Mouse (Mus musculus): ENCODE measurements at regions not wholly inside any gene's neighbourhood (a gene's known extent, or its start where the extent isn't known, plus 50 kb on each side); places are given as distances from the start of the nearest gene placed in this dataset.

DNA sequence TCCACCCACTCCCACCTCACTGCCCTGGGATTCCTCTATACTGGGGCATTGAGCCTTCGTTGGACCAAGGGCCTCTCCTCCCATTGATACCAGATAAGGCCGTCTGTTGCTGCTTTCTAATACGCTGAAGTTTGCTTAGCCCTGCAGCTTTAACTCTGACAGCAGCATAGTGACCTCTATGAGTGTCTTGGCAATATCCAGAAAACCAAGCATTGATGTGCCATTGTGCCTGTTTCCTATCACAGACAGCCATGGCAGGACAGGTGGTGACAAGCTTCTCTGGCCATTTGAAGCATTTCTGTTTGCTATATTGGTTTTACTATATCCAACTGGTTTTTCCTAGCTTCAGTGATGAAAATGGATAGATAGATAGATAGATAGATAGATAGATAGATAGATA lies 625.4 kb upstream of the Mpdz start:
- no peak for DNase-seq

DNA sequence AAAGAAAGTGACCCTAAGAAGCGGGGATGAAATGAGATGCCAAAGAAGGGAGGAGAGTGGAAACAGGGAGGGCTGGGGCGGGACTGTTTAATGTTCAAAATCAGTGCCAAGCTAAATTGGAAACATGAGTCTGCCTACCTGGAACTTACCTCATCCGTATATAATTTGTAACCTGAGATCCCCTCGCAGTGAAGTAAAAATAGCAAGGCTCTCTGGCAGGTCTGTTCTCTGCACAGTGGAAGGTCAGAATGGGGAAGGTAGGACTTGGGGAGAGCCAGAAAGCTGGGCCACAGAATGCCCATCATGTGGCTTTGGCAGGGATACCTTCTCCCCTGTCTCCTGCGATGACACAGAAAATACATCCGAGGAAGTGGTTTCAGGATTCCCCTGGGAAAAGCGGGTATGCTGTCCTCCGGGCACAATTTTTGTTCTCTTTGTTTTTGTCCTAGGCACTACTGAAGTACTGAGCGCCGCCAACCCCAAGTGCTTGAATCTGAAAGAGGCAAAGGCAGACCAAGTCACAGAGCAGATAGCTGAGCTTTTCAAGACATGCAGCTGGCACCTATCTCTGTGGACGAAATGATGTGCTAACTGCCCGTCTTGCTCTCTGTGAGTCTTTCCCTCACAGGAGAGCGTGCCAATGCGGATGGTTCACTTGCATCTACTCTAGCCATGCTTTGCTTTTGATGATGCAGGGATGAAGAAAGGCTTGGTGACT lies 623.2 kb upstream of the Mpdz start:
- no peak for DNase-seq

DNA sequence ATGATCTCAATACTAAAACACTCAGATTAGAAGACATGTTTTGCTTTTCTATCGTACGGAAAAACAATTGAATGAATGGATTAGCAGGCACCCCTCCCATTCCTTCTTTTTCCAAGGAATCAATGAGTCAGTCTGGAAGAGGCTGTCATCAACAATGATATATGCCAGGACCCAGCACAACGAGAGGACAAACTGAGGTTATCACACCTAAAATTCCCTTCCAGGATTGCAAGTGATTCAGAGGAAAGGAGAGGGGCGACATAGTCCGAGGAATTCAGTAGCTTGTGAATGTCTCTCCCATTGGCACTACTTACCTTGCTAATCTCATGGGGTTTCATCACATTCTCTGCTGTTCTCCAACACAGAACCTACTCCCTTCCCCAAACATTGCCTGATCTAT lies 620.1 kb upstream of the Mpdz start:
- DNase-seq, result no peak

DNA sequence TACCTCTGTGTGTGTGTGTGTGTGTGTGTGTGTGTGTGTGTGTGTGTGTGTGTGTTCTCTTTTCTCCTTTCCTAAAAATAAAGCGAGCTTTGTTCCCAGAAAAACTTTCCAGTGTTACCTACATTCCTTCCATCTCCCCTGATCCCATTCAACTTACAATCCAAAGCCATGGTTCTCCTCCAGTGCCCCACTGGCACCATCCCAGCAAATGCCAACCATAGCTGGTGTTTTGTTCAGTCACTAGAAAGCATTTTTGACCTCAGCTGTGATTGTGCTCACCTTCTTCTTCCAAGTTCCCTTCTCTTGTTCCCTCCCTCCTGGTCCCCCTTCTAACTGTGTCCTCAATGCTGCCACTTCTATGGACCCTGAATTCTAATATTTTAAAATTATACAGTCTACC lies 614.1 kb upstream of the Mpdz start:
- DNase-seq, result no peak

DNA sequence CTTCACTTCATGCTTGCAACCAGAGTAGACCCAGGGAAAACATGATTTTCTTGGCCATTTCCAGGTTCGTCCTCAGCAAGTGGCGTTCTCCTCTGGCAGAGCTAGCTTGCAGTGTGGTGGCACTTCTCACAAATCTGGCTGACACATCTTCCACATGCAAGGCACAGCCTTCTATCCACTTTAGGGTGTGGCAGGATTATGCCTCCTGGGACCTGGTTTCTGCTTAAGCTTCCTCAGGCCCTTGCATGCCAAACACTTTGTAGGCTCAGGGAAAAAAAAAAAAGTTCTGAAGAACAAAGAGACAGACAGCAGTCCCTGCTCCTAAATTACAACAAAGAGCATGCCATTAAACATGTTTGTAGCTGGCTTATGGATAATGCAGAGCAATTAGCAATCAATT lies 605.6 kb upstream of the Mpdz start:
- DNase-seq, result no peak

DNA sequence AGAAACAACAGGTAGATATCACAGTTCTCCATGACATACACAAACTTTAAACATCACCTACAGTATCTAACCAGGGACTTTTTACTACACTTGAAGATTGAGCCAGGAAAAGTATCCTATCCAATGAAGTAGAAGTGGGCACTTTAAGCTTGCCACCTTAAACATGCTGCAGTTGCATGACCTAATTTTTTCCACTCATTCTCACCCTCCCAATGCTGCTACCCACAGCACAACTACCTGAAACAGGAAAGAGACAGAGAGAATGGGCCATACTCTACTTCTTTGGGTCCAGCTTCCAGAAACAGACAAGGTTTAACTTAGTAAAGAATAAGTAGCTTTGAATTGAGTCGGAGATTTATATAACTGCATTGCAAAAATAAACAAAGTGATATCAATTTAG lies 594.9 kb upstream of the Mpdz start:
- DNase-seq, result no peak

DNA sequence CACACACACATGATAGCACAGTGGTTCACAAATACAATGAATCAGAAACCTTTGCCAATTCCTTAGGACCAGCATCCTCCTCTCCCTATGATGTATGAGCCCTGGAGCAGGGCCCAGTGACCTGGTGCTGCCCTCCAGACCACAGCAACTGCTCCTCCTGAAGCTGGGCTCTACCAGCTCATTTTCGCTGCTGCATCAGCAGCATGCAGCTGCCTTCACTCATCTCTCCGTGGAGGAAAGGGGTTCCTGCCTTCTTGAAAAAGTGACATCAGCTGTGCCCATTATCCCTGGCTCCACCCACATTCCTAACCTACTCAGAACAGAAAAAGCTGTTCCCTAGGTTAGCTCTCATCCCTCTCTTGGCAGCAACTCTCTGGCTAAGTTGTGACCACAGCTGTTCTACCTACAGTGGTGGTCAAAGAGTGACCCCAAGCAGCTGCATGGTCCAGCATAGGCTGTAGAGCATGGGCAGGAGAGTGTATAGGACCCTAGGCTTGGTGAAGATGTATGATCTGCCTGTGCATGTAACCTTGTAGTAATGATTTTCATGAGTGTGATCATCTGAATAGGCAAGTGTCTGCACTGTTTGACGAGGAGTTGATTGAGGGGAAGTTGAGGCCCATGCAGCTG lies 592.6 kb upstream of the Mpdz start:
- DNase-seq, result peak; percentile 35

DNA sequence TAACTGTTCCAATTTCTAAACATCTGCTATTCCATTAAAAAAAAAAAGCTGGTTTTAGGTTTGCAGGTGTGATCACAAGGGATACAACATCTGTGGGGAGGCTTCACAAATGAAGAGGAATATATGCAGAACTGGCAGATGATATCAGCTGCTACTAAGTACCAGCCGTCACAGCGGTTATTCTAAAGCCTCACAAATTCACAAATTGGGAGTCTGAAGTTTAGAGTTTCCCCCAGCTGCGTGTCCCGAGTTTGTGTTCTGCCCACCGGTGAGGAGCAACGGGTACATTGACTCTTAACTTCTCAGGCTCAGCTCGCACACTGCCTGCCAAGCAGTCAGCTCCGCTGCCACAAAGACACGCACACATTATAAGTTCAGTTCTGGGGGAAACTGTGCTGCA lies 586.6 kb upstream of the Mpdz start:
- no peak for DNase-seq

DNA sequence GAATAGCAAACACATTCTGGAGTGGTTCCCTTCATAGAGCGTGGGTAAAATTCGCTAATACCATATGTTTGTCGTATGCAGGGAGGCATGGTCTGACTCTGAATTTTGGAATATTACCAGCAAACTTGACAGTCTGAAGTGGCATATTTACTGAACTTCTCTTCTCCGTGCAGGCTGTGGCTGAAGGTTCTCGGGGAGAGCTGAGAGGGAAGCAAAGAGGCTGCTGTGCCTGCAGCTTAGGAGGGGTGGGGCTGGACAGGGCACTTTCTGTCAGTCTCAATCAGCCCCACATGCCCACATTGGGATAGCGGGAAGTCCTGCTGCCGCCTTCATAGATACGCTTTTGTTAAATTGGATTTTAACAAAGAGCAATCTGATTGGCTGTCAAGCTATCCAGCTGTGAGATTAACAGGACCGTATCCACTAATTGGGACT lies 584.8 kb upstream of the Mpdz start:
- DNase-seq, result peak; percentile 90

DNA sequence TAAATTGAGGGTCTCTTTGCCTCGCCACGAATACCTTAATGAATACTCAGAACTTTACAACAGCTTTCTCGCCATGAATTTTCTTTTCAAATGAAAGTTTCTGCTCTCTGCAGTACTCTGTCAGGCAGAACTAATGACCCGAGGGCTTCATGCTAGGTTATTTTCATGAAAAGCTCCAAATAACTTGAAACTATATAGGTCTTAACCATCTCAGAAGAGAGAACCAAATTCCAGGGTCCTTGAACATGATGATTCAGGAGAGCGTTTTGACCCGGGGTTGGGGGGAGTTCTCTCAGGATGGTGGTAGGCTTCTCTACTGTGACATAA lies 558.8 kb upstream of the Mpdz start:
- DNase-seq, result no peak

DNA sequence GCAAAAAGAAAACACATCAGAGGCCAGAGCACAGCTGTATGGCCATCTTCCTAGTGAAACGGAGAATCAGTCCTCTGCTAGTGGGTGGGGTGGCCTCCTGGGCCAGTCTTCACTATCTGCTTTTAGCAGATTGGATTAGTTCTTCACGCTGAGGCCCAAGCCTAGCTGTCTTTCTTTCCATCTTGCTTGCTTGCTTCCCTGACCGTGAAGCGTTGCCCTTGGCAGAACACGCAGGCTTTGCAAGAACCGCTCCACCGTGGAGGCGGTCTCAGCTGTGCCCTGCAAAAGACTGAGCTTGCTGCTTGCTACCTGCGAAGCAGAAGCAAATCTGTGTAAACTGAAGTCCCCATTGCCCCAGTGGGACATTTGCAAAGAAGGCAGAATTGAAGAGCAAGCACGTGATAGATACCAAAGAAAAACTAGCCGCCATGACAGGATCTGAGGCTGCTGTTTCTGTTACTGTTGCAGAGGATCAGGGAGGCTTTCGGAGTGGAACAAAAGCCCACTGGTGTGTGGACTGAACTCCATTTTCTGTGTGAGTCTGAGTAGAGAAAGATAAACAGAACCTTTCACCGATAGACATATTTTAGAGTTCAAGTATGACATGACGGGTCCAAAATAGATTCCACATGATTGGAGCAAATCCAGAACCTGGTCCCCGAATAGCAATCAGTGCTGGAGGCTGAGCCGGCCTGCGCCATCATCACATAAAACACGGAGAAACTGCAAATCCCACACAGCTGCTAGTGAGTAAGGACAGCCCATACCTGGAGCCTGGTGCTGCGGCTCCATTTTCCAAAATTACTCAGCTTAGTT lies 558.2 kb upstream of the Mpdz start:
- DNase-seq, result peak; percentile 14

DNA sequence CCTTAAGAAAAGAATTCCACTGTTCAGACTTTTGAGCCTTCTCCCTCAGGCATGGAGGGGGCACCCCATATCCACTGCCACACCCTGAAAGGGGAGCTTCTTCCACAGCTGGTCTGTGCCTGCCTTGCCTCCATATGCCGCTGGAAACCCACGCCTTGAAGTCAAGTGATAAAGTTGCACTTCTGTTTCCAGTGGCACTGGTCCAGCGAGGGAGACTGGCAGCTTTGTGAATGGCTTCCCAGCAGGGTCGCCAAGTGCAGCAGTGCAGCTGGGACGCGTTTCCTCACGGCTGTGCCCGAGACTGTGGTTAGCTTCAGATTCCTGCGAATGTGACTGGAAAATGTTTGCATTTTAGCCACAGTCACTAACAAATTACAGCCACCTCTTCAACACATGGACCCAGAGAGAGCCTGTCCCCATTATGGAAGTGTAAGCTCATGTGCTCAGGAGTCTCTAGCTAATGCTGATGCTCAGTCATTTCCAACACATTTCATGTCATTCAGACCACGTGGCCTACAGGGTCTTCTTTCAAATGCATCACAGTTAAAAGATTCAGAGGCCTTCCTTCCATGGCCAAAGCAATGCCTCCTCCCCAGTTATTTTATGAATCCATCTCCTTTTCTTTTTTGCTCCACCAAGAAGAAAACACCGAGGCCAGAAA lies 557.2 kb upstream of the Mpdz start:
- DNase-seq, result peak; percentile 36

DNA sequence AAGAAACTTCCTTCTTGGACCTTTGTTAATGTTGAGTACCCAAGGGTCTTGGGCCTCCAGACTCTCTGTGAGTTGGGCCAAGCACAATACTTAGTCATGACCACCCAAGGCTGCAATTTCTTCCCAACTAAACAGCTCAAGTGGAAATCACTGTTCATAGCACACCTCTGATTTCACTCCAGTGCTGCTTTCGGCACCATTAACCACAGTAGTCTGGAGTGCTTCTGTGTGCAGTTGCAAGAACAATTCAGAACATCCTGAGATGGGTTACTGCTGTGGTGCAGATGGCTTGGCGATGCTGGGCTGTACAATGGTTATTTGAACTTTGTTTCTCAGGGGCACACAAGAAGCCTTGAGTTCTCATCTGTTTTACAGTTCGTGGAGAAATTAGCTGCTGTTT lies 556.5 kb upstream of the Mpdz start:
- no peak for DNase-seq

DNA sequence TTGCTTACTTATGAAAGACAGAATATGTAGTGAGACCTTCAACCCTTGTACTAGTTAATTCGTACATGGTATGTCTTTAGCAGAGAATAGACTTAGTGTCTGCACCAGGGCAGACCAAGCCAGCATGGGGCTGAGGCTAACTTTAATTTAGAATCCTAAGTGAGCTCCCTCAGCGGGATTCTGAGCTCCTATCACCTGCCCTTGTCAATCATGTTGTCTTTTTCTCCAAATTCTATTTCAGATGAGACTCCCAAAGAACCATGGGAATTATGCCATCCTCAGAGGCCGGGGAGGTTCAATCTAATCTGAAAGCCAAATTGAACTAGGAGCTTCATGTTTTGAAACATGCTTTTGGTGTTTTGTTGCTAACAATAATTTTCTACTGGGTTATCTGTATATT lies 553.8 kb upstream of the Mpdz start:
- DNase-seq, result no peak

DNA sequence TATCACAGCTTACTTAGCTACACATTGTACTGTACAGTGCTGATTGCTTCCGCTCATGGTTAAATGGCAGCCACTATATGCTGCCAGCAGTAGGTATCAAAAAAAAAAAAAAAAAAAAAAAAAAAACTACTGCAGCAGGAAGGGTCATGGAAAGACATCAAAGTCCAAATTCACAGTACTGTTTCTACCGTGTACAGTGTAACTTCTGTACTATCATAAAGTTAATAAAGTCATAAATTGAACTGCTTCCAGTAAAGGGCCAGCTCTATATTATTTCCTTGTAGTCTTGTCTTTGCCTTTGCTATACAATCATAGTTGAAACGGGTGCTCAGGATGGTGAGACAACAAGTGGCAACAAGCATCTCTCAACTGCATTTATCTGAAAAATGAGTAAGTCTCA lies 552.6 kb upstream of the Mpdz start:
- DNase-seq, result no peak

DNA sequence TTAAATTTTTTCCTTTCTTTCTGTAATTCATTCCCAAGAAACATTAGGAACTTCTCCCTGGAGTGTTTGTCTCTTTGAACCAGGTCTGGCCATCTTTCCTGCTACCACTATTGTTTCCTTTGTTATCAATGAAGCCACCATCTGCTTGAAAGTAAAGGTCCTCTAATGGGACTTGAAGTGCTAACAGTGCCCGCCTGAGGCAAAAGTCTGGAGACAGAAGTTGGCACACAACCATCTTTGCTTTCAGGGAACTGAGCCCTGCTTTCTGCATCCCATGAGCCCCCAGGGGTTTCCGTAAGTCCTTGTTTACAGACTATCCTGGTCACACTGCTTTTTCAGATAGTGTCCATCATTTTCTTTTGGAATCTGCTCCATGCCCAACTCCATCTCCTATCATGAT lies 546.2 kb upstream of the Mpdz start:
- no peak for DNase-seq

DNA sequence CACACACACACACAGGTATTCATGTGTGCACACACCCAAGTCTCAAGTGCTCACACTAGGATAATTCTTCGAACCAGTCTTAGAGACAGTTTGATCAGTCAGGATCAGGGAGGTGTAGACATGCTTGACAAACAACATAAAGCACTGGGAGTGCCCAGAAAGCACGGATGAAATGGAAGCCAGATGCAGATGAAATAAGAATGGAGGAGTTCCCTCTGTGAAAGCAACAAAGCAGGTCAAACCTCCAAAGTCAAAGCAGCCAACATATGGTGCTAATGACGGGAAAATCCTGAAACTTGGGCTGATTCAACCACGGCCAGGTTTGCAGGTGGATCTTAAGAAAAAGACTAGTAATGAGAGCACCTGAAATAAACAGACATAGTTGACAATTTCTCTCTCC lies 544.0 kb upstream of the Mpdz start:
- DNase-seq, result no peak

DNA sequence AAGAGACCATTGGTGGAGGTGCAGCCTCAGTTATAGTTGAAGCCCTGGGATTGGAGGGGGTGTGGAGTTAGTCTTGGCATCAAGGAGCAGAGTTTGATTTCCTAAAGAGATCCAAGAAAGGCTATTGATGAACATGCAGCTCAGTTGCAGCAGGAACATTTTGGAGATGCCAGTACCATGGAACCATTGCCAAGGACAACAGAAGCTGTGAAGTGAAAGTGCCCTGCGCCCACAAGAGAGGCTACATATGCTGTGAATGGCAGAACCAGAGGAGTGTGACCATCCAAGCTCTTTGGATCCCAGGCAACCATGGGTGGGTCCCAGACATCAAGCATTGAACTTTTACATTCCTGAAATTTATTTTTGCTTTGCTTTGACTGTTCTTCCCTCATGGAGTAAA lies 539.2 kb upstream of the Mpdz start:
- no peak for DNase-seq

DNA sequence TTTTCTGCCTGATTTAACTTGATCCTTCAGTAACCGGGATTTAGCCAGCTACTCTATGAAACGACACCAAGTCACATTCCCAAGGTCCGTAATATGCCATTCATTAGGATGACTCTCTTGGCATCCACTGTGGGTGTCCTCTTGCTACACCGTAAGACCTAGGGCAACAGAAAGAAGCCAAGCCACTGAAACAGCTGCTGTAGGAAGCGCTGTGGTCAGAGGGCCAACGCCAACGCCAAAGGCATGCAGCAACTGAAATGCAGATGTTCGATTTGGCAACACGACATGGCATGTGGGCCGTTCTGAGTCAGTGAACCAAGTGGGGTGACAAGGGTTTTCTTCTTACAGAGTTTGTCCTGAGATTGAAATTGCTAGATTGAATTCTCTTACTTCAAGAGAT lies 527.9 kb upstream of the Mpdz start:
- peak; percentile 18 for DNase-seq

DNA sequence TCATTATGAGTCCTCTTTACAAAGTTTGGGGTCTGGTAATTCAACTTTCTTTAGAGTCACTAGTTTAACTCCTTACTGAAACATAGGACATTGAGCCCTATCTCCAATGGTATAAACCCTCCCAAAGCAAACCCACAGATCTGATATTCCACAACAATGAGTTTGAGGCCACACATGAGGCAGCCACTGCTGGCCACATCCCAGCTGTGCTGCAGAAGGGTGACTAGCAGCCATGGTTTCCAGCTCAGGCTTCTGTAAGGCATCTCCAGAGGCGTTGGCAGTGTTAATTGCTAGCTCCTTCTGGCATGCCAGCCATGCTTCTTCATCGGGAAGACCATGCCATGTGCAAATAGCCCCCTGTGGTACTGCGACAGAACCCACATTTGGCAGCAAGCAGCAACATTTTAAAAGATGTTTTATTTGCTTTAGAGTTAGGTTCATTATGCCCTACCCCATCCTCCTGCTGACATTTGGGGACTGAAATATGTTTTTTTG lies 527.1 kb upstream of the Mpdz start:
- DNase-seq, result no peak

DNA sequence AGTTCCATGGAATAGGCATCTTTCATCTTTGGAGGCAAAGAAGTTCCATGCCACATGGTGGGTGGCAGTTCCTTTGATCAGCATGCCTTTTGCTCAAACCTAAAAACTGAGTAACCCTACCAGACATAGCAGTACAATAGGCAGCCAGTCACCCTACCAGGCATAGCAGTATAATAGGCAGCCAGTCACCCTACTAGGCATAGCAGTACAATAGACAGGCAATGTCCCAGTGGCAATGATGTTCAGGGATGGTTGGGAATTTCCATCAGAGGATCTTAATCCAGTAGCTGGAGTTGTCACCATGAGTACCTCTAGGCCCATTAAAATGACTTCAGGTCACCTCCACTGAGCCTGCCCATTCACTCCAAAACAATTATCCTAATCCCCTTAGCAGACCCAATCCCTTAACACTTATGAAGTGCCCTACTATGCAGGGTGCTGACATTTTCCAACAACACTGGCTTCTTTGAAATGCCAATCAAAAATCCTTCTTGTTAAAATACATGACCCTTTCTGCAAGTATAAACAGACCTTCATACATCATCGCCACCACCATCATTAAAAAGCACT lies 523.5 kb upstream of the Mpdz start:
- DNase-seq, result no peak

DNA sequence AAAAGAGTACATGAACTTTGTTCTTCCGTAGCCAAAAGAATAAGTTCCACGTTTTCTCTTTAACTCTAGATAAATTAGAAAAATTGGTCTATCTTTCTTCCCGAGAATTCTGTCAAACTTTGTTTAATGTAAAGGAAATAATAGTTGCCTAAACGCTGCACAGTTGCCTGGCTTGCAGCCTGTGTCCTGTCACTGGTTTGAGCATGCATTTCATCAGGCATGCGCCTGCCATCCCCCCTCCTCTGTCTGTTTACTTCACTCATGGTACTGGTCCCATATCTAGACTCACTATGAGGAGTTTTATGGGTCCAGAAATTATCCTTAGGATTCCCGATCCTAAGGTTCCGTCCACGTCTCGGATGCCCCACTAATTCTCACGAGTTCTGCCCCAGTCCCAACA lies 520.5 kb upstream of the Mpdz start:
- DNase-seq, result no peak

DNA sequence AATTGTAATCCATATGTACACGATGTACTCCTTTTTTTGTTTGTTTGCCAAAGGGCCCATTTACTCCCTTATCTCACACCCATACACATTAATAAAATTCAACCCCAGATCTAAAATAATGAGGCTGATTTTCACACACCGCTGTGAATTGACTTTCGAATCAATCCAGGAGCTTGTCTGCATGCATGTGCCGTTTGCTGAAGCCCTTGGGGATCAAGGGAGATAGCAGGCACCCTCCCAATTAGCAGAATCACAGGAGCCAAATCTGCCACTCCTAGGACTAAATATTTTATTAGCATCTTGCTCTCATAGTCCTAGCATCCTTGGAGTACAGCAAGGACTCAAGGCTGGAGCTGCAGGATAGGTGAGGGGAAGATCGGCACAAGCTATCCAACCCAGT lies 520.0 kb upstream of the Mpdz start:
- no peak for DNase-seq

Measured in retina, postnatal 1 day (tissue).